Mouse (Mus musculus) cerebellum, postnatal 10 days (tissue): ENCODE measurements around the gene Tlk1.

ENCODE experiments used
- DNase-seq, 2 experiments: peaks; one replicate each; pipeline ENCODE4 v3.0.0; 2021; ENCODE audit warnings: mixed read lengths in 2 of 2

The Tlk1 gene

GRCm38 (mm10) chr2:70784447-70784846, 41.1 kb downstream of the Tlk1 start:
- no peak for DNase-seq

GRCm38 (mm10) chr2:70783504-70783903, 42.0 kb downstream of the Tlk1 start:
- no peak for DNase-seq

- peak; percentile 50 to 66 for DNase-seq
Measured at GRCm38 (mm10) chr2:70779634-70780033, 45.9 kb downstream of the Tlk1 start.

- DNase-seq: no peak
Measured at GRCm38 (mm10) chr2:70776744-70777143, 48.8 kb downstream of the Tlk1 start.

- no peak for DNase-seq
Measured at GRCm38 (mm10) chr2:70764734-70765133, 60.8 kb downstream of the Tlk1 start.

GRCm38 (mm10) chr2:70762741-70763140, 62.8 kb downstream of the Tlk1 start:
- no peak for DNase-seq

- DNase-seq: peak in 1 of 2 experiments; percentile 12
Measured at GRCm38 (mm10) chr2:70752149-70752548, 73.4 kb downstream of the Tlk1 start.

GRCm38 (mm10) chr2:70751655-70752054, 73.9 kb downstream of the Tlk1 start:
- no peak for DNase-seq

- DNase-seq: no peak
Measured at GRCm38 (mm10) chr2:70742588-70742987, 82.9 kb downstream of the Tlk1 start.

GRCm38 (mm10) chr2:70741901-70742300, 83.6 kb downstream of the Tlk1 start:
- DNase-seq: peak in 1 of 2 experiments; percentile 7

GRCm38 (mm10) chr2:70736008-70736407, 89.5 kb downstream of the Tlk1 start:
- DNase-seq: no peak

- no peak for DNase-seq
Measured at GRCm38 (mm10) chr2:70735534-70735933, 90.0 kb downstream of the Tlk1 start.

- DNase-seq: no peak
Measured at GRCm38 (mm10) chr2:70727089-70727488, 98.4 kb downstream of the Tlk1 start.

- no peak for DNase-seq
Measured at GRCm38 (mm10) chr2:70723610-70724243, 101.8 kb downstream of the Tlk1 start.

- no peak for DNase-seq
Measured at GRCm38 (mm10) chr2:70710878-70711277, 114.7 kb downstream of the Tlk1 start.

GRCm38 (mm10) chr2:70710236-70710635, 115.3 kb downstream of the Tlk1 start:
- DNase-seq: no peak

- DNase-seq: no peak
Measured at GRCm38 (mm10) chr2:70708986-70709730, 116.4 kb downstream of the Tlk1 start.

GRCm38 (mm10) chr2:70702403-70702802, 123.1 kb downstream of the Tlk1 start:
- no peak for DNase-seq

GRCm38 (mm10) chr2:70701571-70701970, 124.0 kb downstream of the Tlk1 start:
- no peak for DNase-seq

- no peak for DNase-seq
Measured at GRCm38 (mm10) chr2:70700851-70701250, 124.7 kb downstream of the Tlk1 start.

GRCm38 (mm10) chr2:70695712-70696111, 129.8 kb downstream of the Tlk1 start:
- DNase-seq: no peak

GRCm38 (mm10) chr2:70690195-70690594, 135.3 kb downstream of the Tlk1 start:
- no peak for DNase-seq

- DNase-seq: no peak
Measured at GRCm38 (mm10) chr2:70688454-70689078, 137.0 kb downstream of the Tlk1 start.

GRCm38 (mm10) chr2:70682324-70682723, 143.2 kb downstream of the Tlk1 start:
- DNase-seq: no peak
